20 mouse cellular contexts compared by ENCODE assay signal in the genomic region with DNA sequence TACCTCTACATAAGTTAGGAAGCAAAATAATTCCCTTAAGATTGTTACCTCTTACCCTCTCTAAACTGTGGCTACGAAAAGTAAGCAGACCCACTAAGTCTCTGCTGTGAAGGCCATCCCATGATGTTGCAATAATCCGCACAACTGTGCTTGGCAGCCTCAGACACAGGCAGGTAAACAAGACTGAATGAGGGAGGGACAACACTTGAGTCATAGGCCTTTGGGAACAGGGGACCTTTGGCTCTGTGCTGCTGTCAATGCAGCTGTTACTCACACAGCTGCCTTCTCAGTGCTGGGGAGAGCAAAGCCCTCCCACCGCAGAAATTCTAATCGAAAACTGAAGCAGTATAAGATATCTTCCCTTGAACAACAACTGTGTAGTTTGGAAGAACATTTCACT. TPM values are rescaled to one million over a fixed set of nuclear protein-coding genes. Genes with fewer than 3 reads are reported as not detected.
DNase-seq lines count a peak whose midpoint lies in the region; ATAC-seq lines count a peak whose summit lies in the region.
"Had no signal": no experiment of that assay in that cellular context is flagged by ENCODE, and none has a peak within 500 bp of the region (broad histone marks: within the 10 kb centered on the region; RNA-seq: fewer than 3 reads in every experiment).

No protein-coding gene starts in this region.

- peak; percentile 70 for ATAC-seq in liver, embryonic 15.5 days (ENCODE audit: insufficient read depth)
- ATAC-seq: forebrain, embryonic 15.5 days had no signal

- no peak overlapping the region for H3K4me2 ChIP-seq in liver, embryonic 15.5 days
- H3K4me2 ChIP-seq: forebrain, embryonic 15.5 days; heart, embryonic 12.5 days; hindbrain, embryonic 13.5 days; limb, embryonic 15.5 days; midbrain, embryonic 12.5 days had no signal

- H3K27me3 ChIP-seq in liver, embryonic 15.5 days, result no peaks in the 10 kb centered on the region
- H3K27me3 ChIP-seq: forebrain, embryonic 15.5 days; heart, embryonic 12.5 days; limb, embryonic 15.5 days; midbrain, embryonic 12.5 days had no signal

- H3K27ac ChIP-seq in liver, embryonic 15.5 days (replicated peaks), result no peak overlapping the region
- H3K27ac ChIP-seq: forebrain, embryonic 15.5 days; hindbrain, embryonic 13.5 days; midbrain, embryonic 12.5 days had no signal

- no peaks in the 10 kb centered on the region for H3K36me3 ChIP-seq in liver, embryonic 15.5 days (replicated peaks)
- H3K36me3 ChIP-seq: forebrain, embryonic 15.5 days; hindbrain, embryonic 13.5 days; limb, embryonic 15.5 days; midbrain, embryonic 12.5 days had no signal

- DNase-seq in heart, adult 11 months, result peak; percentile 91
- DNase-seq in heart, postnatal 25 days (ENCODE audit: low spot score), result no peak
- DNase-seq in 3T3-L1 (ENCODE audit: low read depth, low spot score), result peak; percentile 51
- peak; percentile 44 for DNase-seq in fibroblast of lung, adult 2 months (ENCODE audit: low read depth)
- no peak for DNase-seq in thymus, postnatal 0 days (ENCODE audit: low spot score)
- DNase-seq in adrenal gland, adult 18-20 months (ENCODE audit: low spot score in 2 of 2), result no peak
- no peak for DNase-seq in left cerebral cortex, postnatal 36 days (ENCODE audit: low spot score in 2 of 2)
- DNase-seq: adrenal gland, postnatal 36 days; cerebellum, postnatal 36 days; kidney, adult 2 months; kidney, postnatal 4 days; layer of hippocampus, postnatal 36 days; right cerebral cortex, postnatal 14 days; thymus, adult 2 months had no signal

- 52% methylated on average over 4 of the region's 4 CpGs for WGBS in liver, embryonic 15.5 days (ENCODE audit: insufficient replicate concordance)

- no peak overlapping the region for H3K9ac ChIP-seq in liver, embryonic 15.5 days
- H3K9ac ChIP-seq: forebrain, embryonic 15.5 days; heart, embryonic 12.5 days; hindbrain, embryonic 13.5 days; limb, embryonic 15.5 days; midbrain, embryonic 12.5 days had no signal

- H3K4me1 ChIP-seq in liver, embryonic 15.5 days (replicated peaks), result peaks cover 3% of the 10 kb centered on the region; the same call in 1 of the 2 replicates

- no peak overlapping the region for H3K4me3 ChIP-seq in liver, embryonic 15.5 days (replicated peaks)
- H3K4me3 ChIP-seq: forebrain, embryonic 15.5 days; heart, embryonic 12.5 days; hindbrain, embryonic 13.5 days; limb, embryonic 15.5 days; midbrain, embryonic 12.5 days had no signal

- H3K9me3 ChIP-seq in liver, embryonic 15.5 days (replicated peaks), result no peaks in the 10 kb centered on the region
- H3K9me3 ChIP-seq: forebrain, embryonic 15.5 days; limb, embryonic 15.5 days had no signal

- intact Hi-C loops in heart, postnatal 25 days (cut with DNase I), result no loop called here
- intact Hi-C loops in left cerebral cortex, postnatal 36 days (cut with DNase I), result no loop called here

RNA-seq across cellular contexts. Expression of a gene that starts 10.5 kb away (rescaled TPM):
- total RNA-seq in heart, postnatal 25 days (2021), result 10 to 100 TPM; 13.9 to 15.8 TPM
- polyA plus RNA-seq in liver, embryonic 15.5 days (2015; fragmentation: Nextera tagmentation; extraction: Ambion mirVana), result 3.5 and 5.3 TPM in 2 replicates
- 25.2 and 25.8 TPM in 2 replicates for polyA plus RNA-seq in thymus, postnatal 0 days (2015; fragmentation: Nextera tagmentation; extraction: Ambion mirVana)
- 1 to 10 TPM; 2.0 to 2.5 TPM for total RNA-seq in adrenal gland, adult 18-20 months (2021)
- 1 to 10 TPM; 4.2 to 4.8 TPM for total RNA-seq in left cerebral cortex, postnatal 36 days (2021)

RNA-seq across cellular contexts. Expression of a gene that starts 56.3 kb away (rescaled TPM):
- total RNA-seq in heart, postnatal 25 days (2021), result 100 to 1,000 TPM; 143 to 145 TPM
- 4.1 TPM in 2 replicates for polyA plus RNA-seq in liver, embryonic 15.5 days (2015; fragmentation: Nextera tagmentation; extraction: Ambion mirVana)
- 10.8 and 11.8 TPM in 2 replicates for polyA plus RNA-seq in thymus, postnatal 0 days (2015; fragmentation: Nextera tagmentation; extraction: Ambion mirVana)
- total RNA-seq in adrenal gland, adult 18-20 months (2021), result 10 to 100 TPM; 54.9 to 60.7 TPM
- total RNA-seq in left cerebral cortex, postnatal 36 days (2021), result 10 to 100 TPM; 22.6 to 26.0 TPM

Comparison
In these comparisons a context has a peak if more than half of its experiments do, and no peak if none do; other contexts are left out.
1. DNase-seq: peak in heart, adult 11 months (single experiment), 3T3-L1 (single experiment) and fibroblast of lung, adult 2 months (single experiment); none in heart, postnatal 25 days (single experiment), thymus, postnatal 0 days (single experiment), adrenal gland, adult 18-20 months (0 of 2) and left cerebral cortex, postnatal 36 days (0 of 2).